Mouse (Mus musculus) adrenal gland, adult 18-20 months (tissue): Measurements from ENCODE around the gene Pkn3. TPM values are rescaled to one million over a fixed set of nuclear protein-coding genes. Genes with fewer than 3 reads are reported as not detected.

Experiments
- DNase-seq, 2 experiments: peaks; one replicate each; pipeline ENCODE4 v3.0.0; 2021 to 2022; ENCODE audit warnings: low spot score in 2 of 2
- total RNA-seq, 2 experiments: library from RNA; stranded (reverse); gene quantifications; 1 replicate in 1 of 2; 2 replicates in 1 of 2; pipeline ENCODE4 v1.2.3; 2021

The Pkn3 gene
- total RNA-seq, 2 experiments from 2014 or later = 5.6 to 6.2 TPM

DNA sequence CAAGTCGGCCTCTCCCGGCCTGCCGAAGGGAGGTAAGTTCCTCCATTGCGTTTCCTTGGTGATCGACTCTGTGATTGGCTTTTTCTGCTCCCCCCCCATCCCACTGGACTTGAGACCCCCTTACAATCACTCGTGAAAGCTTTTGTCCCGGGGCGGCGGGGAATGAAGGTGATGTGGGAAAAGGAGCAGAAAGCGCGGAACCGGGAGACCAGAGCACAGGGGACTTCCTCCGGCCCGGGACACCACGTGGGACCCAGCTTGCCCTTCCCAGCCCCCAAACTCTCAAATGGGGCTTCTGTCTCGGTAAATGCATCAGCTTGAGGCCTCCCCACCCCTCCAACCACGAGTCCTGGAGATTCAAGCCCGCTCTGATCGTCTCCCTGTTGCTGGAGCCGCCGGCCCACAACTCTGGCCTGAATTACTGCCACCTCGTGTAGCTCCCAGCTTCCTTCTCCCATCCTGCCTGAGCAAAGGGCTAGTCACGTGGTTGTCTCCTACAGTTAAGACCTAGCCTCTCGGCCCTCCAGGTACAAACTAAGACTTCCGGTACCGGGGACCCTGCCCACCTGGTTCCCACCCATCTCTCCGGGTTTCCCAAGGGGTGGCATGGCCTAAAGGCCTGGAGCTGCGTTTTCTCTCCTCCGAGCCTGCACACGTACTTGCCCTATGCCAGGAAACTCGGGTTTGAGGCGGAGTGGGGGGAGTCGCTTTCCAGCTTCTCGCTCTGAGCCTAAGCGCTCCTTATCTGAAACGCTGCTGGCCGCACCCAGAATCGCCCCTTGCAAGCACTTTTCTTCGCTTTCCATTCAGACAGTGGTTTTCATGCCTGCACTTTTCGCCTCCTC is 15.0 kb upstream of the Pkn3 start:
- peak; percentile 53 to 71 for DNase-seq

DNA sequence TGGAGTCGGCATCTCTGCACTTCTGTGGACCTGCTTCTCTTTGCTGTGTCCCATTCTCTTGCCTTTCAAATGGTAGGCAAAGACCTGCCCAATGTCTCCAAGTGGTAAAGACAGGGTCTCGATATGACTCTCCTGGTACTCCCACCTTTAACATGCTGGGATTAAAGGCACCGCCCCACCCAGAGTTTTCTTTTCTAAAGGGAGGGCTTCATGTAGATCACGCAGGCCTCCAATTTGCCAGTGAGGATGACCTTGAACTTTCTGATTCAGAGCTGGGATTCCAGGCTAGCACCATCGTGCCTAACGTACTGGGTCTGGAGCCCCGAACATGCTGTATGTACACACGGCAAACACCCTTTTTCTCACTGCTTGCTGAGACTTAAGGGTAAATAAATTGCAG is 14.2 kb upstream of the Pkn3 start:
- peak in 1 of 2 experiments; percentile 55 for DNase-seq

DNA sequence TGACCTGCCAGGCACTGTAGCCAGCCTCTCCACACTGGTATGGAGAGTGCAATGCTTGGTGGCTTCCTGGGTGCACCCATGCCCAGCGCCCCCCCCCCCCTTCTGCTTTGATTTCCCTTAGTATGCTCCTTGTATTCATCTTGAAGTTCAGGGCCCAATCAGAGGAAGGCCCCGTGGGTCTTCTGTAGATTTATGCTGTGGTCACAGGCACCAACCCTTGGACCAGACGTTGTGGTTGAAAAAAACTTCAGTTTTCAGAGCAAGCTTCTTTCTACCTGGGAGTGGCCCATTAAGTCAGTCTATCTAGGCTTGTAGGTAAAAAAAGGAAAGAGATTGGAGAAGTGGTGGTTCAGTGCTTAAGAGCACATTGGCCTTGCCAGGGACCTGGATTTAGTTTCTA is 13.7 kb upstream of the Pkn3 start:
- no peak for DNase-seq

DNA sequence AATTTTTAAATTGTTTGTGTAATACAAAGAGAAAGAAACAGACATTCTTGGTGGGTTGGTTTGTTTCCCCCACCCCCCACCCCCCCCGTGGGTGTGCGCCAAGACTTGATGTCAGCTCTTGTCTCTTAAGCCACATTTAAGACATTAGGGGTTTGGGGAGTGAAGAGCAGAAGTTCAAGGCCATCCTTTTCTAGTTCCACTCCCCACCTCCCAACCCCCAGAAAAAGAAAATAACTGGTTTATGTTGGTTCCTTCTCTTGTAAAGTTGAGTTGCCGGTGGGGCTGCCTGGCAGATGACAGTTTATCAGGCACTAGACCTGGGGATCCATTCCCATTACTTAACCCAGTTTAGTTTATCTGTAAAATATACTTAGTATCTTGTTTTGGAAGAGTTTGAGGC is 13.2 kb upstream of the Pkn3 start:
- no peak for DNase-seq

DNA sequence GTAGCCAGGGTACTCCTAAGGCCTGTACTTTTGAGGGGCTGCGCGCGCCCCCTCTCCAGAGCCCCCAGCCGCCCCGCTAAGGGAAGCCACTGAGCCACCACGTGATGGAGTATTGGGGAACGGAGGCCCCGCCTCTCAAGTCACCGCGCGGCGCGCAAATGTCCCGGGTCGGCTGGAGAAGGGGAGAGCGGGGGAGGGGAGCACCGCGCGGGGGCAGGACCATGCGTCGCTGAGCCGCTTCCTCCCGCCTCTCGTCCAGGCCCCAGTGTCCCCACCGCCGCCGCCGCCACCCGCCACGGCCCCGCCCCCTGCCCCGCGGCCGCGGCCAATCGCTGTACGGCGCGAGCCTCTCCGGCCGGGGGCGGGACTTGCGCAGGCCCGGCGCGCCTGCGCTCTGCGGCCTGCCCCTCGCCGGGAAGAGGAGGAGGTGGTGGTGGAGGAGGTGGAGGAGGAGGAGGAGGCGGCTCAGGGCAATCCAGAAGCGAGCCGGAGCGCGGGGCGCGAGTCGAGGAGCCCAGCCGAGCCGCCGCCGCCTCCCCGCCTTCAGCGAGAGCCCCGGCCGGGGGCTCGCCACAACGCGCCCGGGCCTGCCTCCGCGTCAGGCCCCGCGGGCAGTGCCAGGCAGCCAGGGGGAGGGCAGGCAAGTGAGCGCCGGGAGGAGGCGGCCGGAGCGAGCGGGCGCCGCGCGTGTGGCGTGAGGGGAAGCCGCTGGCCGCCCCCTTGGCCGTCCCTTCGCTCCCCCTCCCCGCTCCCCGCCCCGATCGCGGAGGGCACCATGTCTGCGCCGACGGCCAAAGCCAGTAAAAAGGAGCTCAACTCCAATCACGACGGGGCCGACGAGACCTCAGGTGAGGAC is 11.2 kb upstream of the Pkn3 start:
- peak; percentile 96 for DNase-seq

DNA sequence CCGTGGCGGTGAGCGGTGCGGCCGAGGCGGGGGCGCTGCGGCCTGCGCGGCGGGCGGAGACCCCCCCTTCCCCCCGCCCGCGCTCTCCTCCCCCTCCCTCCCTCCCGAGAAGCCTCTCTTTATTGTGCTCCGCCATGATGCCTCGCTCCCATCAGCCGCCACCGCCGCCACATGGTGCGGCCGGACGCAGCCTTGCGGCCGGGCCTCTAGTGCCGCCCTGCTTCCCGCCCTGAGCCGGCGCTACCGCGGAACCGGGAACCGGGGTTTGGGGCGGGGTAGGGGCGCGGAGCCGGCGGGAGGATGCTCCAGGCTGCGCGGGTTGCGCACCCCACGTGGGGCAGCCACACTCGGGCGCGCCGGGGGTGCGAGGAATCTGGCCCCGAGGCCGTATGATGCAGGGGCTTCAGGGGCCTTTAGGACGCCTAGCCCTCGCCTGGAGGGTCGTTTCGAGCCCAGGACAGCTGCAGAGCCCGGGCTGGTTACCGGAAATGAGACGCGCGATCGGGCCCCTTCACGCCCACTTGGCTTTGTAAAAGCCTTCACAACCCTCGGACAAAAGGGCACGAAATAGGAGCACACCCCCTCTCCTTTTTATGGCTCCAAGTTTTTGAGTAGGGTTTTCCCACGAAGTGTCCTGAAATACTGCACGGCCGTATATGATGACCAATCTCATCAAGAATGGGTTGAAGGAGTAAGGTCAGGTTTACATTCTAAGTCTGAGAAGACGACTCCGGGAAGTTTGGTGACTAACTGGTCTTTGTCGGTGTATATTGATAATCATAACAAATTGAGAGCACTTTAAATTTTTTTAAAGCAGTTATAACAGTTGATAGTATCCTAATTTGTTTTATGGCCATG is 10.2 kb upstream of the Pkn3 start:
- peak; percentile 42 to 49 for DNase-seq

DNA sequence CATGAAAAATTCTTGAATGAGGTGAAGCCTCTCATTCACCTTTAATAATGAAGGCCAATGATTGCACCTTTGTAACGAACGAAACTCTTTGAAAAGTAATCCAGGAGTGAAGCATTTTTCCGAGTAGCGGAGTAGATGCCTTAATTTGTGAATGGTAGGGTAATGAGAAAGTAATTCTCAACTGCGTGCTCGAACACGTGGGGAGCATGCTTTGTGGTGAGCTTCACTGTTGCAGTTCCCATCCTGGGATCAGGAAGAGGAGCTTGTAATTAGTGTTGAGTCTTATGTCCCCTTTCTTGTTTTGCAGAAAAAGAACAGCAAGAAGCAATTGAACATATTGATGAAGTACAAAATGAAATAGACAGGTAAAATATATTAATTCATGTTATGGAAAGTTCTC is 9.5 kb upstream of the Pkn3 start:
- no peak for DNase-seq

DNA sequence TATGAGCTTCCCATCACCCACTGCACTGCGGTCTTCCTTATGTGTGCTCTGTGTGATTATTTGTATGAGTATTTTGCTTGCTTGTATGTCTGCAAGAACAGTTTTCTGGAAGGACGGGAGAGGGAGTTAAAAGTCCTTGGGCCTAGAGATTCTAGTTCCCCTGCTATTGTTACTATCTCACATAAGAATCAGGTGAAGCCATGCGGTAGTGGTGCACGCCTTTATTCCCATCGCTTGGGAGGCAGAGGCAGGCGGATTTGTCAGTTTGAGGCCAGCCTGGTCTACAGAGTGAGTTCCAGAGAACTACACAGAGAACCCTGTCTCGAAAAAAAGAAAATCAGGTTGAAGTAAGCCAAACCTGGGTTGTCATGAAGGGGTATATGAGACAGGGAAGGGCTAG is 4.6 kb upstream of the Pkn3 start:
- no peak for DNase-seq

DNA sequence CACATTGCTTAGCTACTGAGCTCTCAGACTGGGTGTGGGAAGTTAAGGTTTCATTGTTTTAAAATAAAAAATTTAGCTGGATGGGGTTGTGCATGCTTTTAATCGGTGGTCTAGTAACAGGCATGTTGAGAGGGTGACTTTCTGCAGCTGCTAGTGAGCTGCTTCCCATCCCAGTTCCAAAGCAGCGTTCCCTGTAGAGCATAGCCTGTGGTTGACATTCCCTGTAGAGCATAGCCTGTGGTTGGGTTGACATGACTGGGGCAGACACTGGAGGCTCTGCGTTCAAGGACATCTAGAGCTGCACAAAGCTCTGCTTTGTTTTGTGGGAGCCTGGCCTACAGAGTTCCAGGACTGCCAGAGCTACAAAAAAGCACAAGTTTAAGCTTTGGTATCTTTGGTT is 4.2 kb upstream of the Pkn3 start:
- DNase-seq = no peak

DNA sequence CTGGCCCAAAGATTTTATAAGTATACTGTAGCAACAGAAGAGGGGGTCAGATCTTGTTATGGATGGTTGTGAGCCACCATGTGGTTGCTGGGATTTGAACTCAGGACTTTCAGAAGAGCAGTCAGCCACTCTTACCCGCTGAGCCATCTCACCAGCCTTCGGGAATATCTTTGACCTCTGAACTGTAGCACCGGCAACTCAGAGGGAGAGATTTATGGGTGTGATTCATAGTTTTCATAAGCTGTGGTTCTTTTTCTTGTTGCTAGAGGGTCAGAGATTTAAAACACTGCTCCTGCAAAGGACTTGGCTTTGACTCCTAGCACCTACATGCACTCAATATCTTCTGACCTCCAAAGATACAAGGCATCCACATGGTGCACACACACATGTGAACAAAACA is 1.9 kb upstream of the Pkn3 start:
- no peak for DNase-seq

DNA sequence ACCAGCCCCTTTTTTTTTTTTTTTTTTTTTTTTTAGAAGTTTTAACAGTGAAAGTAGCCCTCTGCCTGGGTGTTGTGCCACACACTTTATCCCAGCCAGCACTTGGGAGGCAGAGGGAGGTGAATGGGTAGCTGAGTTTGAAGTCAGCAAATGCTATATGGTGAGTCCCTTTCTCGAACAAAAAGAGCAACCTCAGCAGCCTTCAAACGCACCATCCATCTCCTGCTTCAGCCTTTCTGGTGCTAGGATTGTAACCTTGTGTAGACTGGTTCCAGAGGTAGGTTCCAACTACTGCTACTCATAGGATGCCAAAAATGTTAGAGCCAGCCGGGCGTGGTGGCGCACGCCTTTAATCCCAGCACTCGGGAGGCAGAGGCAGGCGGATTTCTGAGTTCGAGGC is 1.0 kb upstream of the Pkn3 start:
- DNase-seq = no peak

DNA sequence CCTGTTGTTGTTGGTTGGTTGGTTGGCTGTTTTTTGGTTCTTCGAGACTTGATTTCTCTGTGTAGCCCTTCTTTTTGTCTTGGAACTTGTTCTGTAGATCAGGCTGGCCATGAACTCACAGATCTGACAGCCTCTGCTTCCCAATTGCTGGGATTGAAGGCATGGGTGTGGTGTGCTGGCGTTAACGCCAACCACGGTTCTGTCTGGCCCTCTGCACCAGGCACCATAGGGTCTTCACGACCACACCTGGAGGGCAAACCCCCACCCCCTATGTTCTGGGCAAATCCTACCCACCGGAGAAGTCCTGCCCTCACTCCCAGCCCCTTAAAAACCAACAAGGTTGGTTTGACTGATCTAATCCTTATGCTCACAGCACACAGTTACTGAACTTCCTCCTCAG is 525 bp upstream of the Pkn3 start:
- no peak for DNase-seq

DNA sequence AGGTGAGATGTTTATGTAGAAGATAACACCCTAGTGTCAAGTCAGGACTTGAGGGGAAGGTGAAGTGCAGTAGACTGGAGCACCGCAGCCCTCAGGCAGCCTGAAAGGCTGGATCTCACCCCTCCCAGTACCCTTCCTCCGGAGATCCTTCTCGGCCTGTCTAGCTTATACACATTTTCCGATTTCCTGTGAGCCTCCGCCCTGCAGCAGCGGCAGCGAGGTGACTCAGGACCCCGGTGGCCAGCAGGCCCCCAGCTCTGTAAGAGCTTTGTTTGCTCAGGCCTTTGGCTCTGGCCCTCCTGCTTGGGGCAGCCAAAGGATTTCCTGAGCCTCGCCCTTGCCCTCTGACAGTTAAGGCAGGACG is 847 bp downstream of the Pkn3 start:
- DNase-seq = no peak

DNA sequence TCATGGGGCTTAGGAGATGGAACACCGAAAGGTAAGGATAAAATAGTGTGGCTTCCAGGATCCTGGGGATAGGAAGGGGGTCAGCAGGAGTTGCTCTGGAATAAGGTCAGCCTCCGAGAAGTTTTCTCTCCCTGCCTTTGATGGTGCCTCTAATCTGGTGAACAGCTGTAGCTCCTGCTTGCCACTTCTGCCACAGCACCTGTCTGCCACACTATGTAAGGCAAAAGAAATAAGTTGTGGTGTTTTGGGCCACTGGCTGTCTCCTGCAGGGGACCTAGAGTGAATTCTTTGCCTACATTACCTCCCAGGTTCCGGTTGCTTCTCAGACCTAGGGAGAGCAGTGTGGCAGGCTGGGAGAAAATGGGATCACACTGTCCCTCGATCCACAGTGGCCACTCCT is 1.3 kb downstream of the Pkn3 start:
- no peak for DNase-seq

DNA sequence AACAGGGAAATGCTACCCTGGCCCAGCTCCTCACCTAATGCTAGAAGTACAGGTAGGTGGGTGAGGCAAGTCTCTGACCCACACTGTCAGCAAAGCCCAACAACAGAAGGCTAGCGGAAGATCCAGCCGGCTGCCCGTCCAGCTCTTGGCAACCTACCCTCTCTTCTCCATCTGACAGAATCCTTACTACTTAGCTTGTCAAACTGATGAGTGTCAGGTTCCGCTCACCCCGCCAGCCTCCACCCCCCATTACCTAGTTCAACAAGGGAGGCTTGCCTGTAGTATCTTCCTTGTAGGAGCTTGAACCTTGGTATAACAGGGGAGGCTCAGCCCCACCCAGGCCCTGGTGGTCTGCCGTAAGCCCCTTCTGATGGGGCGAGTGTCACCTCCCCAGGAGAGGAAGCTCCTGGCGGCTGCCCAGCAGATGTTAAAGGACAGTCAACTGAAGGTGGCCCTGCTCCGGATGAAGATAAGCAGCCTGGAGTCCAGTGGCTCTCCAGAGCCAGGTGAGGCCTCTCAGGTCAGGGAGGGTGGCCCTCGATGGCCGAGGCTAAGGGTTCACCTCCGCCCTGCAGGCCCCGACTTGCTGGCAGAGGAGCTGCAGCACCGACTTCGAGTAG is 2.8 kb downstream of the Pkn3 start:
- no peak for DNase-seq

DNA sequence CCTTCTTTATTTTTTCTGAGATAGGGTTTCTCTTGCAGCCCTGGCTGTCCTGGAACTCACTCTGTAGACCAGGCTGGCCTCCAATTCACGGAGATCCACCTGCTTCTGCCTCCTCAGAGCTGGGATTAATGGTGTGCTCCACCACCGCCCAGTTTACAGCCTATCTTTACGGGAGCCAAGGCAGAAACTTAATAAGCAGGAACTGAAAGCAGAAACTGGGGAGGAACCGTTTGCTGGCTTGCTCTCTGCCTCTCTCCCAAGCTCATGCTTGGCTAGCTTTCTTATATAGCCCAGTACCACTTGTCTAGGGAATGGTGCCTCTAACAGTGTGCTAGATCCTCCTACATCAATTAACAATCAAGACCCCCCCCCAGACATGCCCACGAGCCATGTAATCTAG is 6.6 kb downstream of the Pkn3 start:
- no peak for DNase-seq

DNA sequence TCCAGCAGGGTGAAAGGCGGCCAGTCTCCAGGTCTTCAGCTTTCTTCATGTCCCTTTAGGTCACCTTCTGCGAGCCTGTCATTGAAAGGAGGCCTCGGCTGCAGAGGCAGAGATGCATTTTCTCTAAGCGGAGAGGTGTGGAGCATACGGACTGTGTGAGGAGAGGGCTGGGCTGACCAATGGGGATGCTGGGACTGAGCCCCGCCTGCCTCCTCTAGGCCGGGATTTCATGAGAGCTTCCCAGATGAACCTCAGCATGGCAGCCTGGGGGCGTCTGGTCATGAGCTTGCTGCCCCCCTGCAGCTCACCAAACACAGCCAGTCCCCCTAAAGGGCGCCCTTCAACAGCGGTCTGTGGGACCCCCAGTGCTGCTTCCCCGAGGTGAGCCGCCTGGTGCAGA is 7.1 kb downstream of the Pkn3 start:
- DNase-seq = no peak

DNA sequence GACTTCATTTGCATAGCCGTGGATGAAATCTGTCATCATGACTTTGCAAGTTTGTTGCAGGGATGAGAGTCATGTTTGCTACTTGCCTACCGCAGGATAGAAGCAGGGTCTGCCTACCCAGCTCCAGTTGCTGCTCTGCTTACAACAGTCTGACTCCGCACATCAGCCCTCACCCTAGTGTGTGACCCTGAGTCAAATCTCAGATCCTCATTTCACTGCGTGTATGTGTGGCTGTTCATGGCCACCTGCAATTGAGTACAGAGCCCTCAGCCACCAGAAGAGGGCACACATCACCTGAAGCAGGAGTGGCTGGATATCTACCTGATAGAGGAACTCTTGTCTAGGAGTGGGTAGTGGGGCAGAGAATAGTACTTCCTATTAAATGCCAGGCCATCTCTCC is 9.8 kb downstream of the Pkn3 start:
- DNase-seq = no peak

DNA sequence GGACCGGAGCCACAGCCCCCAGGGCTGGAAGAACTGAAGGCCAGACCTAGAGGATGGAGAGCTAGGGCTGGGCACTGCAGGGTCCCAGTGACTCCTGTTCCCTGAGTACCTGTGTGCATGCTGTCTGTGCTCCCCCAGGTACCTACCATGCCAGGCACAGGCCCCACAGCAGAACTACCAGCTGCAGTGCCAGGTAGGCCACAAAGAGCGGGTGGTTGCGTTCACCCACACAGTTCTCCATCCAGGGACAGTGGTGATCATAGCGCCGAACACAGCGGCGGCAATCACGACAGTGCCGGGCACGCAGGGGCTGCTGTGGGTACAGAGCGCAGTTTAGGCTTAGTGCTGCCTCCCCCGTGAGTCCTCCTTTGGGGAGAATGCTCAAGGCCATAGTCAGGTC is 14.0 kb downstream of the Pkn3 start:
- no peak for DNase-seq

DNA sequence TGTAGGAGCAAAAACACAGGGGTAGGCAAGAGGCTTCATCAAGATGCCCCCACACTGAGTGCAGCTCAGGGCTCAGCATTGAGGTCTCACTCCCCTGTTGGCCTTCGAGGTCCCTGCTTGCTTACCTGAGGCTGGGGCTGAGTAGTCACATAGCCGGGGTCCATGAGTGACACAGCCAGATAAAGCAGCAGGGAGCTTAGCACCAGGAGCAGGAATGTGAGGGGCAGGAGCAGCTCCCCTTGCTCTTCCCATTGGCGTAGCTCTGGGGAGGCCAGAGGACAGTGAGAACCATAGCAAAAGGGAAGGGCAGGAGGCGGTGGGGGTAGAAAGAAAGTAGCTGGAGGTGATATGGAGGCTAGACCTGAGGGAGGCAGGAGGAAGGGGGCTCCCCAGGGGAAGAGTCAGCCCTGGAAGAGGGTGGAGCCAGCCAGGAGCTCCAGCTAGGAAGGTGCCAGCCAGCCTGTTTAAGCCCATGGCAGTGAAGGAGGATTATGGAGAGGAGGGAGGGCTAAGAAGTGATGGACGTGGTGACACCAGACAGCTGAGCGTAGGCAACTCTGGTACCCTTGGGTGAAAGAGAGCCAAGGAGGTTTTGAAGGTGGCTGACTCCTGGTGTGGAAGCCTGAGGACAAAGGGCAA is 14.9 kb downstream of the Pkn3 start:
- no peak for DNase-seq
